Mouse (Mus musculus) hindbrain, embryonic 16.5 days (tissue): ENCODE measurements at regions not wholly inside any gene's neighbourhood (a gene's known extent, or its start where the extent isn't known, plus 50 kb on each side); places are given as distances from the start of the nearest gene placed in this dataset.

ENCODE experiments used
- ATAC-seq: fragments of 200-750 bp; cut with Nextera tagmentation; 2 replicates; pipeline ENCODE4 v1.8.0; 2017; ENCODE audit warnings: moderate TSS enrichment, moderate library complexity
- H3K27ac ChIP-seq: fragments of 300-500 bp; sonication (generic); 2 replicates; pipeline ENCODE4 v1.5.1; 2014; ENCODE audit warnings: low read depth, mild to moderate bottlenecking, control low read depth, low read length, moderate library complexity
- H3K27me3 ChIP-seq: fragments of 300-500 bp; sonication (generic); replicated peaks from 2 replicates; pipeline ENCODE4 v1.6.1; 2014; ENCODE audit warnings: low read length; ENCODE audit not compliant: control insufficient read depth, insufficient read depth
- H3K36me3 ChIP-seq: fragments of 300-500 bp; sonication (generic); 2 replicates; pipeline ENCODE4 v1.6.1; 2014; ENCODE audit warnings: mild to moderate bottlenecking, low read length, moderate library complexity, mixed read lengths; ENCODE audit not compliant: control insufficient read depth, insufficient read depth
- H3K4me1 ChIP-seq: fragments of 300-500 bp; sonication (generic); 2 replicates; pipeline ENCODE4 v1.6.1; 2014; ENCODE audit warnings: low read depth, low read length; ENCODE audit not compliant: control insufficient read depth, insufficient read depth
- H3K4me2 ChIP-seq: fragments of 300-500 bp; sonication (generic); 2 replicates; pipeline ENCODE4 v1.6.1; 2014; ENCODE audit warnings: mild to moderate bottlenecking, low read length, control low read depth, moderate library complexity
- H3K4me3 ChIP-seq: fragments of 300-500 bp; sonication (generic); 2 replicates; pipeline ENCODE4 v1.5.1; 2014; ENCODE audit warnings: mild to moderate bottlenecking, low read length, control low read depth, moderate library complexity
- H3K9ac ChIP-seq: fragments of 300-500 bp; sonication (generic); 2 replicates; pipeline ENCODE4 v1.6.1; 2014; ENCODE audit warnings: low read depth, mild to moderate bottlenecking, control low read depth, low read length, moderate library complexity
- H3K9me3 ChIP-seq: fragments of 300-500 bp; sonication (generic); 2 replicates; pipeline ENCODE4 v1.6.1; 2014; ENCODE audit warnings: mild to moderate bottlenecking, low read length, moderate library complexity; ENCODE audit not compliant: control insufficient read depth
- WGBS: fragments of 180-500 bp; shearing (Covaris S2); extraction: QIAGEN DNeasy Blood & Tissue Kit; methylation state at CpG from one replicate; pipeline ENCODE4 v1.1.7; 2014; 5-methylcytosine and 5-hydroxymethylcytosine counted together

- no peaks in the 10 kb centered on the region; the same call in 1 of the 2 replicates for H3K4me1 ChIP-seq
- WGBS: 65% methylated on average over 3 of the region's 3 CpGs
- H3K9ac ChIP-seq: no peak overlapping the region
- no peak overlapping the region for H3K4me3 ChIP-seq
- H3K36me3 ChIP-seq: no peaks in the 10 kb centered on the region
- peaks cover 16% of the 10 kb centered on the region for H3K27me3 ChIP-seq
- H3K4me2 ChIP-seq: no peak overlapping the region
- no peaks in the 10 kb centered on the region for H3K9me3 ChIP-seq
- no peak overlapping the region for H3K27ac ChIP-seq
- ATAC-seq: no peak
Observed at GRCm38 (mm10) chr9:118390679-118391078, 87.3 kb upstream of the Eomes start.

GRCm38 (mm10) chr9:118391715-118392114, 86.3 kb upstream of the Eomes start:
- H3K4me3 ChIP-seq: no peak overlapping the region
- no peaks in the 10 kb centered on the region for H3K36me3 ChIP-seq
- no peak overlapping the region for H3K9ac ChIP-seq
- no peak overlapping the region for H3K4me2 ChIP-seq
- WGBS: 62% methylated on average over 7 of the region's 7 CpGs
- H3K4me1 ChIP-seq: no peaks in the 10 kb centered on the region; the same call in 1 of the 2 replicates
- no peak overlapping the region for H3K27ac ChIP-seq
- H3K9me3 ChIP-seq: no peaks in the 10 kb centered on the region
- peaks cover 16% of the 10 kb centered on the region for H3K27me3 ChIP-seq
- no peak for ATAC-seq

GRCm38 (mm10) chr9:118392796-118393195, 85.2 kb upstream of the Eomes start:
- WGBS: 88% methylated on average over 1 of the region's 1 CpGs
- H3K4me1 ChIP-seq: no peaks in the 10 kb centered on the region; the same call in 1 of the 2 replicates
- no peak overlapping the region for H3K27ac ChIP-seq
- ATAC-seq: no peak
- H3K4me3 ChIP-seq: no peak overlapping the region
- no peak overlapping the region for H3K4me2 ChIP-seq
- peaks cover 15% of the 10 kb centered on the region for H3K27me3 ChIP-seq
- no peaks in the 10 kb centered on the region for H3K9me3 ChIP-seq
- no peak overlapping the region for H3K9ac ChIP-seq
- no peaks in the 10 kb centered on the region for H3K36me3 ChIP-seq

GRCm38 (mm10) chr9:118393567-118393966, 84.4 kb upstream of the Eomes start:
- no peaks in the 10 kb centered on the region for H3K9me3 ChIP-seq
- H3K4me2 ChIP-seq: no peak overlapping the region
- H3K4me3 ChIP-seq: no peak overlapping the region
- no peaks in the 10 kb centered on the region; the same call in 1 of the 2 replicates for H3K4me1 ChIP-seq
- 68% methylated on average over 4 of the region's 4 CpGs for WGBS
- H3K36me3 ChIP-seq: no peaks in the 10 kb centered on the region
- no peak overlapping the region for H3K9ac ChIP-seq
- no peak for ATAC-seq
- H3K27me3 ChIP-seq: peaks cover 13% of the 10 kb centered on the region
- H3K27ac ChIP-seq: no peak overlapping the region

- H3K9ac ChIP-seq: no peak overlapping the region
- no peak overlapping the region for H3K4me2 ChIP-seq
- no peaks in the 10 kb centered on the region for H3K27me3 ChIP-seq
- H3K9me3 ChIP-seq: no peaks in the 10 kb centered on the region
- ATAC-seq: no peak
- no peak overlapping the region for H3K27ac ChIP-seq
- H3K4me3 ChIP-seq: no peak overlapping the region
- 77% methylated on average over 2 of the region's 2 CpGs for WGBS
- no peaks in the 10 kb centered on the region for H3K36me3 ChIP-seq
- no peaks in the 10 kb centered on the region for H3K4me1 ChIP-seq
Observed at GRCm38 (mm10) chr9:118396425-118397053, 81.5 kb upstream of the Eomes start.

- no peaks in the 10 kb centered on the region for H3K9me3 ChIP-seq
- no peaks in the 10 kb centered on the region for H3K27me3 ChIP-seq
- no peak overlapping the region for H3K27ac ChIP-seq
- no peak overlapping the region for H3K4me3 ChIP-seq
- no peak overlapping the region for H3K4me2 ChIP-seq
- WGBS: 91% methylated on average over 3 of the region's 3 CpGs
- no peak overlapping the region for H3K9ac ChIP-seq
- no peaks in the 10 kb centered on the region for H3K36me3 ChIP-seq
- ATAC-seq: no peak
- H3K4me1 ChIP-seq: no peaks in the 10 kb centered on the region
Observed at GRCm38 (mm10) chr9:118400520-118400919, 77.5 kb upstream of the Eomes start.

- H3K4me2 ChIP-seq: no peak overlapping the region
- H3K4me3 ChIP-seq: no peak overlapping the region
- no peaks in the 10 kb centered on the region for H3K36me3 ChIP-seq
- H3K4me1 ChIP-seq: no peaks in the 10 kb centered on the region
- H3K9ac ChIP-seq: no peak overlapping the region
- H3K27ac ChIP-seq: no peak overlapping the region
- ATAC-seq: no peak
- no peaks in the 10 kb centered on the region for H3K9me3 ChIP-seq
- no peaks in the 10 kb centered on the region for H3K27me3 ChIP-seq
Observed at GRCm38 (mm10) chr9:118401170-118401569, 76.8 kb upstream of the Eomes start.

- H3K9me3 ChIP-seq: no peaks in the 10 kb centered on the region
- ATAC-seq: no peak
- no peaks in the 10 kb centered on the region for H3K4me1 ChIP-seq
- H3K36me3 ChIP-seq: no peaks in the 10 kb centered on the region
- H3K9ac ChIP-seq: no peak overlapping the region
- no peak overlapping the region for H3K4me2 ChIP-seq
- no peaks in the 10 kb centered on the region for H3K27me3 ChIP-seq
- 45% methylated on average over 6 of the region's 6 CpGs for WGBS
- H3K4me3 ChIP-seq: no peak overlapping the region
- no peak overlapping the region for H3K27ac ChIP-seq
Observed at GRCm38 (mm10) chr9:118404867-118405266, 73.1 kb upstream of the Eomes start.

- Histone ChIP-seq H3K4me2 (no peak overlapping the region), H3K4me3 (no peak overlapping the region), H3K27me3 (no peaks in the 10 kb centered on the region), H3K36me3 (no peaks in the 10 kb centered on the region), H3K9me3 (no peaks in the 10 kb centered on the region), H3K27ac (no peak overlapping the region), H3K9ac (no peak overlapping the region), H3K4me1 (no peaks in the 10 kb centered on the region)
- no peak for ATAC-seq
- WGBS: 49% methylated on average over 9 of the region's 9 CpGs
Observed at GRCm38 (mm10) chr9:118405926-118406518, 72.0 kb upstream of the Eomes start.
